Mouse (Mus musculus) CH12.LX (cell line): ENCODE measurements around the gene Eya4.

Experiments used
- CHD2 ChIP-seq: IDR thresholded peaks from 2 replicates; pipeline ENCODE4 v1.6.1; 2011; ENCODE audit warnings: low read length, improper control_type of control experiment
- CTCF ChIP-seq, 2 experiments: IDR thresholded peaks in 1 of 2; conservative IDR thresholded peaks in 1 of 2; 2 replicates each; pipeline ENCODE4 v1.5.1; 2011 to 2012; ENCODE audit warnings: low read depth in 2 of 2, low read length in 2 of 2, improper control_type of control experiment in 1 of 2, inconsistent platforms in 1 of 2, mild to moderate bottlenecking in 1 of 2, moderate library complexity in 1 of 2
- ETS1 ChIP-seq: conservative IDR thresholded peaks from 2 replicates; pipeline ENCODE4 v1.6.1; 2012; ENCODE audit warnings: low read depth, mild to moderate bottlenecking, inconsistent platforms, low read length, improper control_type of control experiment, moderate library complexity
- HCFC1 ChIP-seq: IDR thresholded peaks from 2 replicates; pipeline ENCODE4 v1.6.1; 2012; ENCODE audit warnings: low read depth, mild to moderate bottlenecking, inconsistent platforms, low read length, improper control_type of control experiment
- POLR2A ChIP-seq: IDR thresholded peaks from 2 replicates; pipeline ENCODE4 v1.6.1; 2011; ENCODE audit warnings: low read depth, mild to moderate bottlenecking, improper control_type of control experiment, low read length
- UBTF ChIP-seq: IDR thresholded peaks from 2 replicates; pipeline ENCODE4 v1.6.1; 2012; ENCODE audit warnings: low read depth, mild to moderate bottlenecking, inconsistent platforms, low read length, improper control_type of control experiment, moderate library complexity
- USF1 ChIP-seq: IDR thresholded peaks from 2 replicates; pipeline ENCODE4 v1.6.1; 2014; ENCODE audit warnings: low read depth, mild to moderate bottlenecking, inconsistent platforms, low read length, improper control_type of control experiment
- ZKSCAN1 ChIP-seq: IDR thresholded peaks from 2 replicates; pipeline ENCODE4 v1.6.1; 2012; ENCODE audit warnings: low read depth, inconsistent platforms, low read length, improper control_type of control experiment, borderline replicate concordance

DNA sequence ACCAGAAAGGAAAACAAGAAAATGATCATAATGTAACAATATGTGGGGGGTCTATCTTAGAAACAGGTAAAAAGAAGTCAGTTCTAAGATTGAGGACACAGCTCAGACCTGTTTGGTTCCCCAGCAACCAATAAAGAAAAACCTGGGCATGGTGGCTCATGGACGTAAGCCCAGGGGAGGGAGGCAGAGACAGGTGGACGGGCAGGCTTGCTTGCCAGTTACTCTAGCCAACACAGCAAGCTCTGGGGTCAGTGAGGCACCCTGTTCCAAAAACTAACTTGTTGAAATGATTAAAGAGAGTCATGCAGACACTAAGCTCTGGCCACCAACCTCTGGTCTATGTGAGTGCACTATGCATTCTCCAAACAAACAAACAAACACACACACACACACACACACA is 139.2 kb downstream of the Eya4 start:
- no peak for TF ChIP-seq ETS1
- TF ChIP-seq CTCF (conservative IDR thresholded peaks at IDR 0.05 in 1 of 2, IDR thresholded peaks at IDR 0.05 in 1 of 2; ENCODE audit: low read depth in 2 of 2, low read length in 2 of 2), result no peak
- no peak for TF ChIP-seq POLR2A
- TF ChIP-seq HCFC1, result no peak
- no peak for TF ChIP-seq ZKSCAN1
- no peak for TF ChIP-seq UBTF
- TF ChIP-seq USF1, result no peak
- no peak for TF ChIP-seq CHD2
